Mouse (Mus musculus) kidney, adult 2 months (tissue): Measurements from ENCODE around the gene Rbm20. TPM values are rescaled to one million over a fixed set of nuclear protein-coding genes. Genes with fewer than 3 reads are reported as not detected.
"Not testable (repeated sequence)": the region's sequence is repeated elsewhere in the genome, so short reads cannot be mapped to it uniquely, and the experiment has no call there.

Experiments used
- DNase-seq: peaks from one replicate; pipeline ENCODE4 v3.0.0; 2021
- H3K27ac ChIP-seq: fragments of 200-500 bp; 2 replicates; pipeline ENCODE4 v1.5.1; 2012; ENCODE audit warnings: low read depth, low read length, control low read depth, inconsistent platforms; ENCODE audit not compliant: insufficient read depth
- H3K27me3 ChIP-seq: fragments of 200-500 bp; replicated peaks from 2 replicates; pipeline ENCODE4 v1.6.1; 2012; ENCODE audit warnings: mild to moderate bottlenecking, moderate library complexity, low read length, inconsistent platforms; ENCODE audit not compliant: control insufficient read depth, insufficient read depth
- H3K36me3 ChIP-seq: fragments of 200-500 bp; 2 replicates; pipeline ENCODE4 v1.6.1; 2012; ENCODE audit warnings: mild to moderate bottlenecking, moderate library complexity, low read length, inconsistent platforms; ENCODE audit not compliant: control insufficient read depth, insufficient read depth
- H3K4me1 ChIP-seq: fragments of 200-500 bp; 2 replicates; pipeline ENCODE4 v1.6.1; 2011; ENCODE audit warnings: low read length; ENCODE audit not compliant: control insufficient read depth, insufficient read depth
- H3K4me3 ChIP-seq: fragments of 200-500 bp; 2 replicates; pipeline ENCODE4 v1.5.1; 2011; ENCODE audit warnings: mild to moderate bottlenecking, low read depth, low read length, control low read depth; ENCODE audit not compliant: insufficient read depth
- CTCF ChIP-seq: fragments of 200-500 bp; conservative IDR thresholded peaks from 2 replicates; pipeline ENCODE4 v1.5.1; 2011; ENCODE audit warnings: low read depth, mild to moderate bottlenecking, control low read depth, low read length, moderate library complexity, mixed read lengths; ENCODE audit not compliant: insufficient read depth, insufficient read length
- POLR2A ChIP-seq: fragments of 200-500 bp; IDR thresholded peaks from one replicate; pipeline ENCODE4 v1.6.1; 2011; ENCODE audit warnings: low read depth, low read length, control low read depth
- WGBS: fragments of 180-500 bp; shearing (Covaris S2); methylation state at CpG from one replicate; pipeline ENCODE4 v1.1.7; 2018; 5-methylcytosine and 5-hydroxymethylcytosine counted together
- polyA plus RNA-seq: library from polyadenylated mRNA; depleted of rRNA; stranded (reverse); fragments of >200 nt; gene quantifications from 2 replicates; pipeline ENCODE4 v1.2.3, GENCODE M21; 2012; rRNA removed

Rbm20 gene
- polyA plus RNA-seq, 1 experiment = 4.3 TPM

DNA sequence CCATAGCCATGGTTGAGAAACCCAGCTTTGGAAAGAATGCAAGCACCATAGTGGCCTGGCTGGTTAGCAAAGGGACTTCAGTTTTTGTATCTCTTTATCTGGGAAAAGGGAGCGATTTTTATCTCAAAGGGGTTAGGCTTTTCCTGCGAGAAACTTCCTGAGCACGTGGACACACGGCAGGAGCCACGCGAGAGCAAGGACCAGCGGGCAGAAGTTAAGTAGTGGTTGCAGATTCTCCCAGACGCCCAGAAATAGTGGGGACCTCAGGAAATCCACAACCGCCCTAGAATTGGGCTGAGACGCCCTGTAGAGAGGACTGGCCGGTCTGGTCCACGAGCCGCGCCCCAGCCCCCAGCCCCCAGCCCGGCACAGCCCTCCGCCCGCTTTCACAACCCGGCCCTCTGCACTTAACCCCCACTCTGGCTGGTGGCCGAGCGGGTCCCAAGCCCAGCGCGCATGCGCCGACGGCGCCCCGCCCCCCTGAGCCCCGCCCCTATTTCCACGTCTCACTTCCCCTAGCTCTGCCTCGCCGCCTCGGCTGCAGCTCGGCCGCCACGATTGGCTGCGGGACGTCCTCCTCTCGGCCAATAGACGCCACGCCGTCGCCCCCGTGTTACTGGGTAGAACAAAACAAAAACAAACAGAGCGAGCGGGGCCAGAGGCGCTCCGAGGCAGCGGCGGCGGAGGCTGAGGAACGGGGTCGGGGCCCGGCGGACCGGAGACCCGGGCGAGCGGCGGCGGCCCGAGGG lies 225.8 kb downstream of the Rbm20 start:
- peak overlapping the region; percentile 98 for H3K4me3 ChIP-seq
- TF ChIP-seq CTCF = no peak
- peak; percentile 74 for TF ChIP-seq POLR2A

DNA sequence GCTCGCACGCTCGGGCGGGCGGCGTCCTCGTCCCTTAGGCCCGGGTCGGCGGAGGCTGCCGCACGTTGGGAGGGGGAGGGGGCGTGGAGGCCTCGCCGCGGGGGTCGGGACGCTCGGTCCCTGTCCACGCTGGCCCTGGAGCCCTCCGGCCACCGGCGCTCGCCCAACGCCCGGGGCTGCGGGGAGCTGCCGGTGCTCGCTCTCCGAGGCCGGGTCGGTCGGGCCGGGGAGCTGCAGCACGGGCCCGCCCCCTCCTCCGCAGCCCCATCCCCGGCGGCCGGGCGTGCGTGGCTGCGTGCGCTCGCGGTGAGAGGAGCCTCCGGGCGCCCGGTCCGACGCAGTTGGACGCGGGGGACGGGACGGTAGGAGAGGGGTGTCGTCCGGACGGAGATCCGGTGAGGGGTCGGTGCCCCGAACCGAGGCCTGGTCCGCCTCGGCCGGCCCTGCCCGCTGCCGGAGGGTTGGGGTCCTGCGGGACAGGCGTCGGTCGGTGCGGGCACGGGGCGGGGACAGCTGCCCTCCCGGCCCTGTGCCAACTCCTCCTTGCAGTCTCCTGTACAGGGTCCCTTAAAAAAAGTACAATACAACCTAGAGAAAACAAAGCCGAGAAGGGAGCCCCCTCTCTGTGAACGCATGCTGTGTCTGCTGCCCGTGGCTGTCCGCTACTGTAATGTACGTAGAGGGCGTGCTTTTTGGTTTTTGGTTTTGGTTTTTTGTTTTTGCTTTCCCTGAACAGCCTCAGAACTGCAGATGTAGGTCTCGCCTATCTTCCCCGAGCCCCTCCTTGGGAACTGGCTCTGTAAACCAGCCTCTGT lies 226.6 kb downstream of the Rbm20 start:
- H3K4me1 ChIP-seq = peaks cover 17% of the 10 kb centered on the region
- H3K27me3 ChIP-seq = no peaks in the 10 kb centered on the region
- peak overlapping the region; percentile 76 for H3K27ac ChIP-seq
- TF ChIP-seq CTCF (peak; percentile 36), POLR2A (no peak)
- H3K36me3 ChIP-seq = no peaks in the 10 kb centered on the region
- under 1% methylated on average over 77 of the region's 83 CpGs for WGBS
- DNase-seq = peak; percentile 64
- H3K4me3 ChIP-seq = peak overlapping the region; percentile 98

More for the DNA sequence above, 225.8 kb downstream of the Rbm20 start:
- DNase-seq = peak; percentile 98
- H3K4me1 ChIP-seq = peaks cover 17% of the 10 kb centered on the region
- H3K27ac ChIP-seq = peak overlapping the region; percentile 99
- WGBS = 1% methylated on average over 61 of the region's 61 CpGs
- H3K36me3 ChIP-seq = no peaks in the 10 kb centered on the region
- no peaks in the 10 kb centered on the region for H3K27me3 ChIP-seq

GRCm38 (mm10) chr19:53904833-53905480 lies 227.9 kb downstream of the Rbm20 start:
- peaks cover 17% of the 10 kb centered on the region for H3K4me1 ChIP-seq
- no peaks in the 10 kb centered on the region for H3K27me3 ChIP-seq
- TF ChIP-seq POLR2A (no peak), CTCF (no peak)
- no peak overlapping the region for H3K4me3 ChIP-seq
- no peak overlapping the region for H3K27ac ChIP-seq
- WGBS = 37% methylated on average over 7 of the region's 7 CpGs
- no peak for DNase-seq
- peaks cover 6% of the 10 kb centered on the region for H3K36me3 ChIP-seq

GRCm38 (mm10) chr19:53906033-53906702 lies 229.1 kb downstream of the Rbm20 start:
- Histone ChIP-seq H3K4me1 (peaks cover 17% of the 10 kb centered on the region), H3K27me3 (no peaks in the 10 kb centered on the region), H3K4me3 (peak overlapping the region; percentile 36; the same call in 1 of the 2 replicates), H3K27ac (0 out of 2 replicates have a peak overlapping the region, but pooled peaks have one; percentile 49), H3K36me3 (peaks cover 6% of the 10 kb centered on the region)
- 25% methylated on average over 6 of the region's 6 CpGs for WGBS
- peak; percentile 37 for DNase-seq
- no peak for TF ChIP-seq POLR2A
- no peak for TF ChIP-seq CTCF

DNA sequence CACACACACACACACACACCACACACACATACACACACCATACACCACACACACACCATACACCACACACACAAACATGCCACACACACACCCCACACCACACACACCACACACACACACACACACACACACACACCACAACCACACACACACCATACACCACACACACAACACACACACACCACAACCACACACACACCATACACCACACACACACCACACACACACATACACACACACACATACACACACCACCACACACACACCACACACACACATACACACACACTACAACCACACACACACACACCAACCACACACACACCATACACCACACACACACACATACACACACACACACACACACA lies 229.6 kb downstream of the Rbm20 start:
- DNase-seq, H3K36me3 ChIP-seq, H3K27ac ChIP-seq, H3K27me3 ChIP-seq, H3K4me3 ChIP-seq: not testable (repeated sequence)
- H3K4me1 ChIP-seq = peaks cover 17% of the 10 kb centered on the region

GRCm38 (mm10) chr19:53914950-53915349 lies 237.8 kb downstream of the Rbm20 start:
- no peaks in the 10 kb centered on the region for H3K4me1 ChIP-seq
- DNase-seq = no peak
- H3K36me3 ChIP-seq = no peaks in the 10 kb centered on the region; the same call in 1 of the 2 replicates
- 94% methylated on average over 4 of the region's 4 CpGs for WGBS
- no peak for TF ChIP-seq CTCF
- H3K27me3 ChIP-seq = no peaks in the 10 kb centered on the region
- H3K27ac ChIP-seq = no peak overlapping the region
- H3K4me3 ChIP-seq = no peak overlapping the region

Other genes starting within 250 kb of the Rbm20 start
- gene Dusp5, start 148.2 kb upstream of the Rbm20 start, polyA plus RNA-seq = 1.0 and 2.0 TPM in 2 replicates
- 96.4 and 112 TPM in 2 replicates for gene Nutf2-ps1, start 88.2 kb upstream of the Rbm20 start, polyA plus RNA-seq
- 3.3 and 5.1 TPM in 2 replicates for gene Smc3, start 76.9 kb upstream of the Rbm20 start, polyA plus RNA-seq
- gene Pdcd4, start 214.9 kb downstream of the Rbm20 start, polyA plus RNA-seq = 6.4 and 10.3 TPM in 2 replicates